Mouse (Mus musculus): ENCODE data around the gene Slc19a1.

Slc19a1 gene

DNA sequence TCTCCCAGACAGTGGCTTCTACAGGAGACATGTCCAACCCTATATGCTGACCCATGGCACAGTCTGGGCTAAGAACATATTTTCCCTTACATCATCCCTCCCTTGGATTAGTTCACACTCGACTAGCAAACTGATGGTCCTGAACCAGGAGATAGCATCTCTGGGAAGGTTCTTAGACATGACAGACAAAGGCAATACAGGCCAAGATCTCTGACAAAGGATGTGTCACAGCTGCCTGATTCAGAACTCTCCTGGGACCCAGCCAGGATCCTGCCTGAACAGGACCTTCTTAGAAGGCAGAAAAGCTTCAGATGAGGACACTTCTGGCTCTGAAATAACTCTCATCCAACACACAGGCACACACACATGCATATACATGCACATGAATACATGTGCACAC lies 52.5 kb downstream of the Slc19a1 start:
- in situ Hi-C loops (cut with MboI; ENCODE audit: unreplicated experiment in 2 of 2) = no loop called here

DNA sequence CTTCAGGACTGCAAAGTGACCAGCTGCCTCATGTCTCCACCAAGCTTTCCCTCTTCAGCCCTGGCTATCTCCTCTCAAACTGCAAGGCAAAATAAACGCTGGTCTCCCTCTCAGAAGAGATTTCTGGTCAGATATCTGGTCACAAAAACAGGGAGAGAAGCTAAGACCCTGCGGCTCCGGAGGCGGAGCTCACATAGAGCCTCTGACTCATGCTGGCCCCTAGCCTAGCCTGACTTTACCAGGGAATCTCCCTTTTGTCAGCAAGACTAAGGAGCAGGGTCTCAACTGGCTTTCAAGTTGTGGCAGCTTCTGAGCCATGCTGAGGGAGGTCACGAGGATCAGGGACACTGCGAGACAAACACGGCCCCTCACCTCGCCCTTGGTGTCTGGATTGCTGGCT lies 57.3 kb downstream of the Slc19a1 start:
- in situ Hi-C loops (cut with MboI; ENCODE audit: unreplicated experiment in 2 of 2) = no loop called here

DNA sequence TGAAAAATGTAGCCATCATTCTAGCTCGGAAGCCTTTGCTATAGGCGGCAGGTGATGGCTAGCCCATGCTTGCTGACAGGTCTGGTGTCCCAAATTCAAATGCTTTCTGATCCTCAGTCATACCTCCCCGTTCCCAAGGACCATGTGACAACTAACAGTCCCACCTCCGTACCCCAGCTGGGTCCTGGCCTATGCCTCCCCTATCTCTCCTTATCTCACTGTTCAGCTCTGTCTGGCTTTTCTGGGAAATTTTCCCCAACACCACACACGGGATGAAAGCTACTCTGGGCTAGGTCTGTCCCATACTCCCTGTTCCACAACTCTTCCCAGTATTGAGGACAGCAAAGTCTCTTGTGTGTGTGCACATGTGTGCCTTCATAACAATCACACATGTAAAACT lies 58.0 kb downstream of the Slc19a1 start:
- in situ Hi-C loops (cut with MboI; ENCODE audit: unreplicated experiment in 2 of 2) = no loop called here

DNA sequence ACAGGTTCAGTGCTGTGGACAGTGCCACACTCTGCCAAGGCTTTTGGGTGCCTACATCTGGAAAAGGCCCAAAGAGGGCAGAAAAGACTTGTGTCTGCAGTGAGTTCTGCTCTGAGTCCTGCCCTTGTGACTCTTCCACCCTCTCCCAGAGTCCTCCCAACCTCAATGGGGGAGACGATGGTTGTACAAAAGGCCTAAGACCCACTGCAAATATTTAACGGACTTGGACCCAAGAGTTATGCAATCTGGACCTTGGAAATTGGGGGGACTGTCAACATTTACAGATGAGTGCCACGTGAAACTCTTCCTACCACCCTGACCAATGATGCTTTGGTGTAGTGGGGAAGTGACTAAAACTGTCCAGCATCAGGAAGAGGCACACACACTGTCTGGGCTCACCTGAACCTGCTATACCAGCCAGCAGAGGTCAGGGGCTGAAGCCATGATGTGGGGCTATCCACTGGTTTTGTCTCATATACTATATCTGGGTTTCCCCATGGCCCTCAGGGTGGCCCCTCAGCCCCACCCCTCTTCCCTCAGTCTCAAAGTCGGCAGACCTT lies 59.6 kb downstream of the Slc19a1 start:
- in situ Hi-C loops (cut with MboI; ENCODE audit: unreplicated experiment in 2 of 2) = no loop called here

DNA sequence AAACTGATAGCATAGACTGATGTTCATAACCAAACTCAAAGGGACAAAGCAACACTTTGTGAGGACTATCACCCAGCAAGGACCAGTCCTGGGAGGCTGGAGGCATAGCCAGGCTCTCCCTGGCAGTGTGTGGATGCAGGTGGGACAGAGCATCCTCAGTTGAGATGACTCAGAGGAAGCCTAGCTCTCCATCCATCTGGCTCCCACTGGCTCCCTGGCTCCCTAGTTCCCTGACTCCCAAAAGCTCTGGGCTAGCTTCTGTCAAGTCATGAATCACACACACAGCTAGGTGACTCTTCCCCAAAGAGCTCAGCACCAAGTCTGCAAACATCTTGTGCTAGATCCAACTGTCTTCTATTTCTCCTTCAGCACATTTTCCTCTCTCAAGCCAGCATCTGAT lies 61.8 kb downstream of the Slc19a1 start:
- in situ Hi-C loops (cut with MboI; ENCODE audit: unreplicated experiment in 2 of 2) = no loop called here

DNA sequence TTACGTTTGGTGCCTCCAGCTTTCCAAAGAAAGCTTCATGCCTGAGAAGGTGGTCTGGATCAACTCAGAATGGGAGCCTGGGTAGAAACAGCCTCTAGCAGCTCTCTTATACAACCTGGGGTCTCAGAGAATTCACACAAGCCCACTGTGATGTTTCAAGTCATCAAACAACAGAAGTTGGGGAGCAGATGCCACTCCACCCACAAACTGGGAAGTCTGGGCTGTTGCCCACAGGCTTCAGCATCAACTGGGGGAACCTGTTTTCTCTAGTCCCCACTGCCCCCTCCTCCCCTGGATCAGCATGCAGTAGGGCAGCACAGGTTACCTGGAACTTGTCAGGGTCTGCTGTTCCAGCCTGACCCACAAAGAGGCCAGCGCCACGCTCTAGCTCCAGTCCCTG lies 63.6 kb downstream of the Slc19a1 start:
- in situ Hi-C loops (cut with MboI; ENCODE audit: unreplicated experiment in 2 of 2) = no loop called here

DNA sequence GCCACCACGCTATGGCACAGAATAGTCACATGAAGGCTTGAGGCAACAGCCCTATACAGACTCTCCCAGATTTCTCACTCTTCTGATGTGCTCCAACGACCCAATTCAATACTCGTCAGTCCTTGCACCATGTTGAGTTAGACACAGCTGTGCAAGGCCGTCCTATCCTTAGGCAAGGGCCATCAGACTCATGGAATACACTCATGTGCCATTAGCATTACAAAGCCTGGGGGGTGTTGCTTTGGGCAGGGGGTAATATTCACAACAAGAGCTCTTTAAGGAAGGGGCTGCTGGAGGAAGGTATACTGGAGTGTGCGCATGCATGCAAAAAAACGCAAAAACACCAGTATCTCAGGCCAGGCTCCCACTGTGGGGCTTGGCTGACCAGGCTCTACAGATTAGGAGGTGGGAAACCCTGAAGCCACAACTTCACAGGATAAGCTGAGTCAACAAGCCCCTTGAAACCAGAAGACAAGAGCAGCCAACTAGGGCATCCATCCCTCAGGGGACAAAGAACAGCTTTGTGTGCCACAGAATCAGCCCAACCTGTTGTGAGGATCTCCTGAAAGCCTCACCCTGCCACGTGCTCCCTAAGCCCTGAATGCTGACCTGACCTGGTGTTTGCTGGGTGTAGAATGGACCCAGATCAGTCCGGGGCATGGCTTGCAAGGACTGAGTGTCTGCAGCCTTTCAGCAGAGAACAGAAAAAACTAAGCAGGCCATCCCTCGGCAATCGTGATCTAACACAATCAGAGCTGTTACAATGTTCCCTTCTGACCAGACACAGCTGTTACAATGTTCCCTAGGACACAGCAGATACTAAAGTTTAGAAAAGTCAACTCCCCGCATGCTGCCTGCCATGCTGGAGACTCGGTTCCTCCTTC lies 65.2 kb downstream of the Slc19a1 start:
- in situ Hi-C loops (cut with MboI; ENCODE audit: unreplicated experiment in 2 of 2) = no loop called here

DNA sequence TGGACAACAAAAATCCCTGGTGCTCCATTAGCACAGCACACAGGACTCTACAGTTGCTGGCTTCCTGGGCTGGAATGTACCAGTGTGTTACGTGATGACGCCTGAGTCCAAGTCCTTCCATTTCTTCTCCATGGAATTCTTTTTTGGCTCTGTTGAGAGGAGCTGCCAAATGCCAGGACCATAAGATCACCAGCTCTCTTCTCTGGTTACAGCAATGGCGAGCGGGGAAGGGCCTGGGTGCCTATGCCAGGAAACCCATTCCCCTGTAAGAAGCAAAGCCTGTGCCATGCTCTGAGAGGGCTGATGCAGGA lies 65.8 kb downstream of the Slc19a1 start:
- in situ Hi-C loops (cut with MboI; ENCODE audit: unreplicated experiment in 2 of 2) = no loop called here

DNA sequence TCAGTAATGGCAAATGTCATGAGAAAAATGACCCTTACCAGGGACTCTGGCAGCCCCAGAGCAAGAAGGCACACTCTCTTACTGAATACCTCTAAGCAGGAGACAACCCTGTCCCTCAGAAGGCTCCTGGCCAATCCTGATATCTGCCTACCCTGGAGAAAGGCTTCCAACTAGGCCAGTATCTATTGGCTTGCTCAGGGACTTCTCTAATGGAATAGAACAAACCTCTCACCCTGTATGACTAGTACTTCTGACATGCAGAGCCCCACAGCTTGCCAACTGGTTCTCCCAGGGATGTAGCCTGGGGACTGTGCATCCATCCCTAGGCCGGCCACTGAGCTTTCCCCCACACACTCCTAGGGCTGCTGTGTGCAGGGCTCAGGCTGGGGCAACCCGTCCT lies 66.6 kb downstream of the Slc19a1 start:
- in situ Hi-C loops (cut with MboI; ENCODE audit: unreplicated experiment in 2 of 2) = no loop called here

DNA sequence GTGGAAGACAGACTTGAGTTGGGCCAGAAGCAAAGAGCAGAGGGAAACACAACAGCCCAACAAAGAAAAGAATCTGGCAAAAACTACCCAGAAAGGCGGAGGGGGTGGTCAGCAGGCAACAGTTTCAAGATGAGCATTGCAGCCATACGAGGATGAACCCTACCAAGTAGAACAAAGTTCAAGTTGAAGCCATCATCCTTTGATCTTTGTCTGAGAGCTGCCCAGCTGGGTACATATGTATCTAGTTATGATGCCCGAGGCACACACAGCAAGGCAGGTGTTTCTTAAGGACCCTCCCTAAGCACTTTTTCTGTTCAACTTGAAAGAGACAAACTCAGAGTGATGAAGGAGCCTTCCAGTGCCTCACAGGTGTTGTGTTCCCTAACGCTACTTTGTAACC lies 67.7 kb downstream of the Slc19a1 start:
- in situ Hi-C loops (cut with MboI; ENCODE audit: unreplicated experiment in 2 of 2) = no loop called here

DNA sequence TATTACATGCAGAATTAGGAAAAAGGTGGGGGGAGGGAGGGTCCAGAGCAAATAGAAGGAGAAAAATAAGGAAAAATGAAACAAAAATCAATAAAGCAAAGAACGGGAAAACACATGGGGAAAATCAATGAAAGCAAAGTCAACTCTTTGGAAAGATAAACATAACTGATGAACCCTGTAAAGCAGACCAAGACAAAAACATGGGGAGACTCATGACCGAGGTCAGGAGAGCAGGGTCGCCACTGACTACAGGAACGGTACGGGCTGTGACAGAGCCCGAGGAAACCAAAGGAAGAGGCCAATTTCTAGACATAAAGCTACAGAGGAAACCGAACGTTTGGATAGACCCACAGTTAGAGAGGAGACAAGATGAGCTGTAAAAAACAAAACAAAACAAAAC lies 71.6 kb downstream of the Slc19a1 start:
- in situ Hi-C loops (cut with MboI; ENCODE audit: unreplicated experiment in 2 of 2) = no loop called here

DNA sequence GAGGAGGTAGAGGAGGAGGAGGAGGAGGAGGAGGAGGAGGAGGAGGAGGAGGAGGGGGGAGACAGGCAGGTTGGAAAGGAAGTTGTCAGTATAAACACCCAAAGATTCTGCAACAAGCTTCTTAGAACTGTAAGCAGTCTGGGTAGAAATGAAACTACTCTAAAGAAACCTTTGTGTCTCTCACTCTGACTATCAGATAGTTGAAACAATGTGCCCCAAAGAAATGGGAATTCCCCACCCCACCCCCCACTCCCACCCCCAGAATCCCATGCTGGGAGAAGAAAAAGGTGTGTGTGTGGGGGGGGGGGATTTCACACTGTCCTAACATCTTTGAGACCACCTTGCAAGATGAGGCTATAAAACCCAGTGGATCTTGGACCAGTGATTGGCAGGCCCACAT lies 72.3 kb downstream of the Slc19a1 start:
- in situ Hi-C loops (cut with MboI; ENCODE audit: unreplicated experiment in 2 of 2) = no loop called here

DNA sequence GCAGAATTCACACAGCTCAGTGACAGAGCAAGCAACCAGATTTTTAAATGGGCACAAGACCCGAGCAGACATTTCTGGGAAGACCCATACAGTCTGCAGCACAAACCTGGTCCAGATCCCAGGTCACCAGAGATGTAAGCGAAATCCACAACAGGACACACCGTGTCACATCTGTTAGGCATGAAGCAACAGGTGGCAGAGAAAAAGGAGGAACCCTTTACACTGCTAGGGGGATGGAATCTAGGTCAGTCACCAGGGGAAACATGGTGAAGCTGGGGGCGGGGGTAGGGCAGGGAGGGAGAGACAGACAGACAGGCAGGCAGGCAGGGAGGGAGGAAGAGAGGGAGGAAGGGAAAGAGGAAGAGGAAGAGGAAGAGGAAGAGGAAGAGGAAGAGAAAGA lies 76.1 kb downstream of the Slc19a1 start:
- in situ Hi-C loops (cut with MboI; ENCODE audit: unreplicated experiment in 2 of 2) = no loop called here

DNA sequence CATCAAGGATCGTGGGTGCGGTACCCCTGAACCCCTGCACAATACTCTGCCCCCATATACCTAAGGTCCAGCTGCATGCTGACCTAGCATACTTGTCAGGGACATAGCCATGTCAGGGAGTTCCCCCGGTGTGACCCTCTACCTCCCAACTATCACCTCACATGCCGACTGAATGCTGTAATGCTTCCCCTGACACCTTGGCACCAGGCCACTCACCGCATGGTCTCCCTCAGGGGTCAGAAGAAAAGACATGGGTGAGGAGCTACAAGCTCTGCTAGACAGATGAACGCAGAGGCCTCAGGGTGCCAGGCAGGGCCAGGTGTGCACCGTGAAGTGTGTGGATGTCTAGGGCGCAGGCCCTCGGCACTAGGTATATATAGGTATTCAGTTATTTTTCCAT lies 78.0 kb downstream of the Slc19a1 start:
- in situ Hi-C loops (cut with MboI; ENCODE audit: unreplicated experiment in 2 of 2) = no loop called here

All from v-Abl transformed pro-B cells (cell line).